Mouse (Mus musculus): ENCODE measurements at regions not wholly inside any gene's neighbourhood (a gene's known extent, or its start where the extent isn't known, plus 50 kb on each side); places are given as distances from the start of the nearest gene placed in this dataset.

DNA sequence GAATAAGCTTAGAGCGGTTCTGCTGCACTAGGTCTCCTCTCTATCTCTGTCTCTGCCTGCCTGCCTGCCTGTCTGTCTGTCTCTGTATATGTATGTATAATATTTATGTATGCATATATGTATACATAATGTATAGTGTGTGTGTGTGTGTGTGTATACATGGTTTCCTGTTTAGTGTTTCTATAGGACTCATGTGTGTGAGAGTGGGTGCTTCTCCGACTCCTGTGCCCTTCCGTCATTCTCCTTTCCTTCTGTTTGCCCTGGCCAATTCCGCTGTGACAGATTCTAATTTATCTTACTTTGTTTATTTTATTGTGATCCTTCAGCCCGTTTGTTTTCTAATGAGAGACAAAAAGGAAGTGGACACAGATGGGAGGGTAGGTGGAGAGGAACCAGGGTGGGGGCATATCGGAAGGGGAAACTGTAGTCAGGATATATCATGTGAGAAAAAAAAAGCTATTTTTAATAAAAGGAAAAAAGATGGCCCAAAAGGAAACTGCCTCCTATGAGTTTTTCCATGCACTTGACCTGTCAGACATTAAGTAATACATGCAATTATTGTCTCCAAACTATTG lies 85.0 kb upstream of the Ednrb start:
- no peak overlapping the region for H3K9ac ChIP-seq (replicated peaks; ENCODE audit: low read length)
- 0 out of 2 replicates have a peak, but pooled peaks have one; percentile 27 for ATAC-seq (ENCODE audit: low FRiP score, low TSS enrichment)
- no peaks in the 10 kb centered on the region for H3K4me1 ChIP-seq (ENCODE audit: insufficient read depth, low read length)
- H3K36me3 ChIP-seq (ENCODE audit: insufficient read depth, low read length): no peaks in the 10 kb centered on the region
- 51% methylated on average over 6 of the region's 6 CpGs for WGBS
- no peak overlapping the region for H3K4me3 ChIP-seq (ENCODE audit: low read length)
- H3K4me2 ChIP-seq (replicated peaks; ENCODE audit: low read depth, low read length): no peak overlapping the region
- H3K27me3 ChIP-seq (ENCODE audit: insufficient read depth, low read length): no peaks in the 10 kb centered on the region
- peak overlapping the region; percentile 58; the same call in 1 of the 2 replicates for H3K27ac ChIP-seq (ENCODE audit: low read length)
- no peaks in the 10 kb centered on the region for H3K9me3 ChIP-seq (ENCODE audit: low read length)

DNA sequence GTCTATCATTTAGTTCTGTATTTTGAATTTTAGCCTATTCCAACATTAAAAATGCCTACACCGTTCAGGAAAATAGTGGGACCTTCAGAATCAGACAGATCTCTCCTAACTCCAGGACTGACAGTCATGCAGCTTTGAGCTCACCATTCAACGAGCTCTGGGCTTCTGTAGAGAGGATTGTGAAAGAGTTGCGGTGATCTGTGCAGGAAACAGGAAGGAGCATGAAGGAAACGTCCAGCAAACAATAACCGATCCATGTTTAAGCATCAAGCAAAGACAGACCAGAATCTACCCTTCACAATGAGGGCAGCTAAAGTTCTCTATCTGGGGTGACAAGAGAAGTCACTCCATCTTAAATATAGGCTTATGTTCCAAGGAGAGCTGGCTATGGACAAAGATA lies 76.0 kb upstream of the Ednrb start:
- no peaks in the 10 kb centered on the region for H3K4me1 ChIP-seq (ENCODE audit: insufficient read depth, low read length)
- H3K36me3 ChIP-seq (ENCODE audit: insufficient read depth, low read length): no peaks in the 10 kb centered on the region
- no peak overlapping the region for H3K9ac ChIP-seq (replicated peaks; ENCODE audit: low read length)
- no peak overlapping the region for H3K4me2 ChIP-seq (replicated peaks; ENCODE audit: low read depth, low read length)
- ATAC-seq (ENCODE audit: low FRiP score, low TSS enrichment): no peak
- H3K4me3 ChIP-seq (ENCODE audit: low read length): no peak overlapping the region
- H3K27ac ChIP-seq (ENCODE audit: low read length): peak overlapping the region; percentile 60; the same call in 1 of the 2 replicates
- H3K27me3 ChIP-seq (ENCODE audit: insufficient read depth, low read length): no peaks in the 10 kb centered on the region
- 77% methylated on average over 5 of the region's 5 CpGs for WGBS
- H3K9me3 ChIP-seq (ENCODE audit: low read length): no peaks in the 10 kb centered on the region

DNA sequence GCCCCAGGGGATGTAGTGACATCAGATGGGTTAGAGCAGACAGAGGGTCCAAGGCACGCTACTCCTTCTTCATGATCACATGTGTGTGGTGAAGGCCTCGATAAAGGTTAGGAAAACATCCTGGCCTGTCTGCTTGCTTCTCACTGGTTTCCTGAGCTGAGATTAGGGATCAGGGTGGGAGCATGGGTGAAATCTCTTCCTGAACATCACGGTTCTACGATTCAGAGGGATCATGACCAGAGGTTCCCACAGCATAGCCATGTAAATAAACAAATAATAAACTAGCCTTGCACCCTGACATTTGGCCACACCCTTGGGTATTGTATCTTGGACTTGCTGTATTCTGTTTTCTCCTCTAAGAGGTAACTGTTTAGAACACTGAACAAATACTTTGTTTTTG lies 75.2 kb upstream of the Ednrb start:
- H3K27ac ChIP-seq (ENCODE audit: low read length): no peak overlapping the region
- H3K27me3 ChIP-seq (ENCODE audit: insufficient read depth, low read length): no peaks in the 10 kb centered on the region
- no peak overlapping the region for H3K4me3 ChIP-seq (ENCODE audit: low read length)
- no peaks in the 10 kb centered on the region for H3K4me1 ChIP-seq (ENCODE audit: insufficient read depth, low read length)
- no peak for ATAC-seq (ENCODE audit: low FRiP score, low TSS enrichment)
- WGBS: 27% methylated on average over 4 of the region's 4 CpGs
- H3K4me2 ChIP-seq (replicated peaks; ENCODE audit: low read depth, low read length): no peak overlapping the region
- H3K9me3 ChIP-seq (ENCODE audit: low read length): no peaks in the 10 kb centered on the region
- H3K36me3 ChIP-seq (ENCODE audit: insufficient read depth, low read length): no peaks in the 10 kb centered on the region
- H3K9ac ChIP-seq (replicated peaks; ENCODE audit: low read length): no peak overlapping the region

DNA sequence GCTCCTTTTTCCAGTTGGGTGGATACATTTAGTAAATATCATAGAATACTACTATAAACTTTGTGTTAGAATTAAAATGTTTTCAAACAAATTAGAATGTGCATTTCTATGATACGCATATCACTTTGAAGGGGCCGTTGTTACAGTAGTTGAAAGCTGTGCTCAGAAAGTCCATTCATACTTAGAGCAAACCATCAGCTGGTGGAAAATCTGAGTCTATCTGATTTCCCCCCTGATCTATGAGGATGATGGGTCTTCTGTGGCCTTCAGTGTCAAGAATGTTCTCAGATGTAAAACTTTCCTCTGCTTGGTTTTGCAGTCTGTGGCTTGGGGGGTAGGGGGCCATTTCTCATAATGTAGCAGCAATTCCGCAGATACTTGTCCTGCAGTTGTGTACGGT lies 69.3 kb upstream of the Ednrb start:
- Histone ChIP-seq H3K4me3 (ENCODE audit: low read length) (no peak overlapping the region), H3K4me1 (ENCODE audit: insufficient read depth, low read length) (no peaks in the 10 kb centered on the region), H3K27ac (ENCODE audit: low read length) (no peak overlapping the region), H3K36me3 (ENCODE audit: insufficient read depth, low read length) (no peaks in the 10 kb centered on the region), H3K4me2 (replicated peaks; ENCODE audit: low read depth, low read length) (no peak overlapping the region), H3K9me3 (ENCODE audit: low read length) (no peaks in the 10 kb centered on the region), H3K9ac (replicated peaks; ENCODE audit: low read length) (no peak overlapping the region), H3K27me3 (ENCODE audit: insufficient read depth, low read length) (no peaks in the 10 kb centered on the region)
- WGBS: 94% methylated on average over 4 of the region's 4 CpGs
- no peak for ATAC-seq (ENCODE audit: low FRiP score, low TSS enrichment)

DNA sequence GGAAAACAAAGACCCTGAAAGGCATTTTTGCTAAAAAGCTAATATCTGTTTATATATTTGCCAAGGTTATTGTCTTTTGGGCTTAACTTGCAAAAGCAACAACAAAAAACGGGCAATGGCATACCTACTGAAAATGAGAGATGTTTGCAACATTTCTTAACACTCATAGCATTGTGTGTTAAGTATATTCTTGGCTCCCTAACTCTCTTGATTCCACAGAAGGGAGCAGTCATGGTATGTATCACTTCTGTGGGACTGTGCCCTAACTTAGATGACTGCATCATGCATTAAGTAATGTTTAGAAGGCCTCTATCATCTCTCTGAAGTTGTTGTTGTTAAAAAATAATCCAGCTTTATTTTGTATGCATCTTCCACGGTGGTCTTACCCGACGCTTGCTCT lies 67.5 kb upstream of the Ednrb start:
- no peaks in the 10 kb centered on the region for H3K27me3 ChIP-seq (ENCODE audit: insufficient read depth, low read length)
- ATAC-seq (ENCODE audit: low FRiP score, low TSS enrichment): no peak

DNA sequence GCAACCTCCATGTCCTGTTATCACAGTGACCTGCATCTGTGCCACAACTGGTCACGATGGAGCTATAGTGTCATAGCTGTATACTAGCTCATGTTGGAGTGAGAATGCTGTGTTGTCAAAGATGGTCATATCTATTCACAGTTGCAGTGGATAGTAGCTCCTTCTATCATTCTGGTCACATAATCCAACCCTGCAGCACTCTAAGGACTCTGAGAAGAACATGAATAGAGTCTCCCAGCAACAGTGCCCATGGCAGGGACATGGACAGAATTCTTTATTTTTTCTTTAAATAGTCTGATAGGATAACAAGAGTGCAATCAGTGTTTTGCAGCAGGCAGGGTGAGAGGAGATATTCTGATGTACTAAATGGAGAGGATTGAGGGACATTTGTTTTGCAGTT lies 67.1 kb upstream of the Ednrb start:
- no peaks in the 10 kb centered on the region for H3K27me3 ChIP-seq (ENCODE audit: insufficient read depth, low read length)
- no peak overlapping the region for H3K4me2 ChIP-seq (replicated peaks; ENCODE audit: low read depth, low read length)
- H3K4me3 ChIP-seq (ENCODE audit: low read length): no peak overlapping the region
- 95% methylated on average over 1 of the region's 1 CpGs for WGBS
- ATAC-seq (ENCODE audit: low FRiP score, low TSS enrichment): no peak
- H3K9ac ChIP-seq (replicated peaks; ENCODE audit: low read length): no peak overlapping the region
- H3K9me3 ChIP-seq (ENCODE audit: low read length): no peaks in the 10 kb centered on the region
- no peak overlapping the region for H3K27ac ChIP-seq (ENCODE audit: low read length)
- no peaks in the 10 kb centered on the region for H3K36me3 ChIP-seq (ENCODE audit: insufficient read depth, low read length)
- H3K4me1 ChIP-seq (ENCODE audit: insufficient read depth, low read length): no peaks in the 10 kb centered on the region

More for the DNA sequence above, 67.5 kb upstream of the Ednrb start:
- WGBS: 88% methylated on average over 4 of the region's 4 CpGs
- no peak overlapping the region for H3K9ac ChIP-seq (replicated peaks; ENCODE audit: low read length)
- no peaks in the 10 kb centered on the region for H3K36me3 ChIP-seq (ENCODE audit: insufficient read depth, low read length)
- H3K4me1 ChIP-seq (ENCODE audit: insufficient read depth, low read length): no peaks in the 10 kb centered on the region
- H3K9me3 ChIP-seq (ENCODE audit: low read length): no peaks in the 10 kb centered on the region
- no peak overlapping the region for H3K4me3 ChIP-seq (ENCODE audit: low read length)
- no peak overlapping the region for H3K27ac ChIP-seq (ENCODE audit: low read length)
- no peak overlapping the region for H3K4me2 ChIP-seq (replicated peaks; ENCODE audit: low read depth, low read length)

DNA sequence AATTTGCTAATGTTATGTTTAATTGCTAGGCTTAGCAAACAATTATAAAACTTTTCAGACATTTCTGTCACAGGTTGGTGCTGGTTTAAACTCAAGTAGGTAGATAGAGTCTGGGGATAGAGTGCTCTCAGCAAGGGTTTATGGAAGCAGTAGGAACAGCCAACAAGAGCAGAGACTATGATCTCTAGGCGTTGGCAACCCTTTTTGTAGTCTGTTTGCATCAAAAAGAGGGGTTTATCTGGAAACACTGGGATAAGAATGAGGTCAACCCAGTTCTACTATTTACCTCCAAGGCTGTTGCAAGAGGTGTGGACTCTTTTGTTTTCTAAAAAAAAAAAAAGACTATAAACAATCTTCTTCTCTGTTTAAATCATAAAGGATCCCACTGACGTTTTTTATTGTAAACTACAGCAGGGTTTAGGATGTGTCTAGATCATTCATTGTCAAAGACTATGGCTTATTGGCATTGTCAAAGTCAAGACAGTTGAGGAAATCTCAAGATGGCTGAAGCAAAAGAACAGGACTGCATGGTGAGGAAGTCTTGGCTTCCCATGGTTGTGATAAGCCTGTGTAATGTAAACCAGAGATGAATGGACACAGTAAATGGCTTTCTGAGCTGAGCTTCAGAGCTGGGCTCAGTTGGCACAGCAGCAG lies 62.3 kb upstream of the Ednrb start:
- Histone ChIP-seq H3K9ac (replicated peaks; ENCODE audit: low read length) (no peak overlapping the region), H3K4me3 (ENCODE audit: low read length) (no peak overlapping the region), H3K36me3 (ENCODE audit: insufficient read depth, low read length) (no peaks in the 10 kb centered on the region), H3K4me2 (replicated peaks; ENCODE audit: low read depth, low read length) (no peak overlapping the region), H3K27ac (ENCODE audit: low read length) (no peak overlapping the region), H3K9me3 (ENCODE audit: low read length) (no peaks in the 10 kb centered on the region), H3K27me3 (ENCODE audit: insufficient read depth, low read length) (no peaks in the 10 kb centered on the region), H3K4me1 (ENCODE audit: insufficient read depth, low read length) (no peaks in the 10 kb centered on the region)
- no peak for ATAC-seq (ENCODE audit: low FRiP score, low TSS enrichment)
- 51% methylated on average over 2 of the region's 2 CpGs for WGBS

DNA sequence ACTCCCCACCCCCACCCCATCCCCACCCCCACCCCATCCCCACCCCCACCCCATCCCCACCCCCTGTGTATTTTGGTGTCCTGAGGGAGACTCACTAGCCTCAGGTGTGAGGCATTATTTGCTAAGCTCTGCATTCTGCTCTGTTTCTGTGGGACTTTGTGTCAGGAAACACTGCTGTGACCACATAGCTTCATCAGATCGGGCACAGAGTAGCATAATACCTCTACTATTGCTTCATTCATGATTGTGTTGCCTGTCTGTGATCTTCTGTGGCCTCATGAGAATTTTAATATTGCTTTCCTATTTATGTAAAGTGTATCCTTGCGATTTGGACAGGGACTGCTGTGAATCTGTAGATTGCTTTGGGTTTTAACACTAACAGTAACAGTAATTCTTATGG lies 56.6 kb upstream of the Ednrb start:
- H3K4me3 ChIP-seq (ENCODE audit: low read length): no peak overlapping the region
- no peak overlapping the region for H3K9ac ChIP-seq (replicated peaks; ENCODE audit: low read length)
- 86% methylated on average over 2 of the region's 2 CpGs for WGBS
- no peak overlapping the region for H3K27ac ChIP-seq (ENCODE audit: low read length)
- no peak overlapping the region for H3K4me2 ChIP-seq (replicated peaks; ENCODE audit: low read depth, low read length)
- peaks cover 9% of the 10 kb centered on the region; the same call in 1 of the 2 replicates for H3K4me1 ChIP-seq (ENCODE audit: insufficient read depth, low read length)
- H3K36me3 ChIP-seq (ENCODE audit: insufficient read depth, low read length): no peaks in the 10 kb centered on the region
- no peak for ATAC-seq (ENCODE audit: low FRiP score, low TSS enrichment)
- no peaks in the 10 kb centered on the region for H3K27me3 ChIP-seq (ENCODE audit: insufficient read depth, low read length)
- no peaks in the 10 kb centered on the region for H3K9me3 ChIP-seq (ENCODE audit: low read length)

DNA sequence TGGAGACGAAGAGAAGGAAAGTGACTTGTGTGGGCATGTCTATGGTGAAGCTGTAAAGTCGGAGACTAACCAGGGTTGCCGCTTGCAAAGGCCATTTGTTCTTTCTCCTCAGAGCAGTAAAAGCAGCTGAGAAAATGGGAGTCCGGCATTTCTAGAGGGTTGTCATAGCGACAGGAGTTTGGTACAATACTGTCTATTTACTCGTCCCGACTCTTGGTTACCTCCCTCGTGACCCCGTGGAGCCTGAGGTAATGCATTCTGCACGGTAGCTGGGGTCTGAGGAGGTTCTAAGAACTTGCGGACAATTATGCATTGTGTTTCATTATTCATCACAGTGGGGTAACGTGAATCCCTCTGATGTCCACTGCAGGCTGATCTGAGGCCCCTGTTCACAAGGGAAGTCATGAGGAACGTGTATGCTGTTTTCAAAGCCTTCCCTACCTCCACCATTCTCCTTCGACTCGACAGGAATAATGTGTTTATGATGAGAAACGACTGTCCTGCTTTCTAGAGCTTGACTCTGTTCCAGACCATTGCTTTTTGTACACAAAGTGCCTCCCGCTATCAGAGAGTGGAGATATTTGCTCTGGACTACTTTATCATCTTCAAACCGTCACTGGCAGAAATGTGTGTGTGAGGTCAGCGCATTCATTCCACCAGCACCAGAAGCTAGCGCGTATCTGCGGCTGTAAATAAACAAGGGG lies 55.1 kb upstream of the Ednrb start:
- Histone ChIP-seq H3K4me1 (ENCODE audit: insufficient read depth, low read length) (peaks cover 9% of the 10 kb centered on the region; the same call in 1 of the 2 replicates), H3K27me3 (ENCODE audit: insufficient read depth, low read length) (no peaks in the 10 kb centered on the region), H3K27ac (ENCODE audit: low read length) (no peak overlapping the region), H3K9me3 (ENCODE audit: low read length) (no peaks in the 10 kb centered on the region), H3K9ac (replicated peaks; ENCODE audit: low read length) (peak overlapping the region; percentile 55), H3K4me2 (replicated peaks; ENCODE audit: low read depth, low read length) (peak overlapping the region; percentile 63), H3K4me3 (ENCODE audit: low read length) (peak overlapping the region; percentile 42), H3K36me3 (ENCODE audit: insufficient read depth, low read length) (no peaks in the 10 kb centered on the region)
- WGBS: 7% methylated on average over 22 of the region's 22 CpGs
- ATAC-seq (ENCODE audit: low FRiP score, low TSS enrichment): peak; percentile 87; the same call in 1 of the 2 replicates

DNA sequence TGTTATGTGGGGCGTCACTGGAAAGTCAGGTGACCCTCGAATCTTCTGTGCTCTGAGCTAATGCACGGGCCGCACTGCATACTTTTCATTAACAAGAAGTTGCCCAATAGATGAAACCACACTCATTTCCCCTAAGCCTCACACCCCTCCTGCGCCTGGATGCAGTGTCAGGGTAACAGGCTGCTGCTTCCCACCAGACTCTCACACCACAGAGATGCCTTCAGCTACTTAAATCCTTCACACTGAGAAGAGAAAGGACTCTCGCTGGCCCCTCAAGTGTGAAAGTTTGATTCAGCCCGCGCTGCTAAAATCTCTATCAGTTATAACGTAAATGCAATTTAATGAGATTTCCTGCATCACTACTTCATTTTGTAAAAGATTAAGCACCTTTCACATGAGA lies 54.5 kb upstream of the Ednrb start:
- Histone ChIP-seq H3K27me3 (ENCODE audit: insufficient read depth, low read length) (no peaks in the 10 kb centered on the region), H3K4me3 (ENCODE audit: low read length) (peak overlapping the region; percentile 42), H3K9ac (replicated peaks; ENCODE audit: low read length) (peak overlapping the region; percentile 55), H3K9me3 (ENCODE audit: low read length) (no peaks in the 10 kb centered on the region), H3K27ac (ENCODE audit: low read length) (no peak overlapping the region), H3K4me1 (ENCODE audit: insufficient read depth, low read length) (peaks cover 9% of the 10 kb centered on the region; the same call in 1 of the 2 replicates), H3K36me3 (ENCODE audit: insufficient read depth, low read length) (no peaks in the 10 kb centered on the region), H3K4me2 (replicated peaks; ENCODE audit: low read depth, low read length) (peak overlapping the region; percentile 63)
- 17% methylated on average over 9 of the region's 9 CpGs for WGBS
- ATAC-seq (ENCODE audit: low FRiP score, low TSS enrichment): peak; percentile 47; the same call in 1 of the 2 replicates
